Mouse (Mus musculus): ENCODE results near the gene Slc25a42. TPM values are rescaled to one million over a fixed set of nuclear protein-coding genes. Genes with fewer than 3 reads are reported as not detected.
"Not testable (repeated sequence)": the region's sequence is repeated elsewhere in the genome, so short reads cannot be mapped to it uniquely, and the experiment has no call there.

Slc25a42 gene
- total RNA-seq, 2 experiments from 2014 or later, result 34.9 to 42.0 TPM

DNA sequence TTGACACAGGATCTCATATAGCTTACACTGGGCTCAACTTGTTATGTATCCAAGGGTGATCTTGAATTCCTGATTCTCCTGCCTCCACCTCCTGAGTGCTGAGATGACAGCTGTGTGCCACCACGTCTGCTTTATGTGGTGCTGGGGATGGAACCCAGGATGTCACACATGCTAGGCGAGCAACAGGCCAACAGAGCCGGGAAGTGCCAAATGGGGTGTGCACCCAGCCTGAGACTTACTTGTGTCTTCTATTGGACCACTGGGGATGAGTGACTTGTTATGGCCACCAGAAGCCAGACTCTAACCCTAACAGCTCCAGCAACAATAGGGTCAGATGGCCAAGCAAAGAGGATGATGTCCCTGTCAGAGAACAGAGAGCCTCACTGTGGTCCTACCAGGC lies 4.1 kb upstream of the Slc25a42 start:
- not testable (repeated sequence) for DNase-seq (ENCODE audit: extremely low spot score in 1 of 2, low spot score in 1 of 2)

GRCm38 (mm10) chr8:70215092-70215491 lies 3.0 kb upstream of the Slc25a42 start:
- no peak for DNase-seq (ENCODE audit: extremely low spot score in 1 of 2, low spot score in 1 of 2)

DNA sequence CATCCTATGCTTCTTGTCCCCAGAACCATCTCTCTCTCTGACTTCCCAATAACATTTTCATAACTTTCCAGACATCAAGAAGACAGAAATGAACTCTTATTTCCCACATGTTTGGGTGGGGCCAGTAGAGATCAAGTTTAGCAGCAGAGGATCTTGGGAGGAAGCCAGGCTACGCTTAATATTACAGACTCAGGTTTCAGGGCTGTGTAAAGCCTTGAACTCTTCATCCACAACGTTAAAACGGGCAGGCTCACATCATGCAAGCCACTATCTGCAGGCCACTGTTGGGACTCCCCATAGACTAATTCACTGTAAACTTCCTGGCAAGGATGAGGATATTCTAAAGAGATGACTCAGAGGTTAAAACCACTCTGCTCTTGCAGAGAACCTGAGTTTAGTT lies 2.3 kb upstream of the Slc25a42 start:
- DNase-seq (ENCODE audit: extremely low spot score in 1 of 2, low spot score in 1 of 2), result no peak

DNA sequence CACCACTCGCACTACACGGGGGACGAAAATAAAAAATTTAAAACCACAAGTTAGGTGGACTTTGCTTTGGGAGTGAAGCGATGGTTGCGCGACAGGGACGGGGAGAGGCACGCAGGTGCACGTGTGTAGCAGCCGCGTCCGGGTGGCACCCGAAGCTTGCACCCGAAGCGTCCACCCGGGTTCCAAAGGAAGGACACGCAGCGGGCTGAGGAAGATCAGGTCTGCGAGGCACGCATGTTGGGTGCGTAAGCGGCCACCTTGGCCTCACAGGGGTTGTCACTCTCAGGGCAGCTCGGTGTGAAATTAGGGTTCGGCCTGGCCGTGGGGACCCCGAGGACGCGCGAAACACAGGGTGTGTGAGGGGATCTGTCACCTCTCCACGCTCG lies 386 bp downstream of the Slc25a42 start:
- DNase-seq (ENCODE audit: extremely low spot score in 1 of 2, low spot score in 1 of 2), result peak in 1 of 2 experiments; percentile 42

- no peak for DNase-seq (ENCODE audit: extremely low spot score in 1 of 2, low spot score in 1 of 2)
These were observed 830 bp downstream of the Slc25a42 start for GRCm38 (mm10) chr8:70211275-70211674.

GRCm38 (mm10) chr8:70210538-70210937 lies 1.6 kb downstream of the Slc25a42 start:
- DNase-seq (ENCODE audit: extremely low spot score in 1 of 2, low spot score in 1 of 2), result no peak

- DNase-seq (ENCODE audit: extremely low spot score in 1 of 2, low spot score in 1 of 2), result no peak
These were observed 4.0 kb downstream of the Slc25a42 start for GRCm38 (mm10) chr8:70208130-70208529.

DNA sequence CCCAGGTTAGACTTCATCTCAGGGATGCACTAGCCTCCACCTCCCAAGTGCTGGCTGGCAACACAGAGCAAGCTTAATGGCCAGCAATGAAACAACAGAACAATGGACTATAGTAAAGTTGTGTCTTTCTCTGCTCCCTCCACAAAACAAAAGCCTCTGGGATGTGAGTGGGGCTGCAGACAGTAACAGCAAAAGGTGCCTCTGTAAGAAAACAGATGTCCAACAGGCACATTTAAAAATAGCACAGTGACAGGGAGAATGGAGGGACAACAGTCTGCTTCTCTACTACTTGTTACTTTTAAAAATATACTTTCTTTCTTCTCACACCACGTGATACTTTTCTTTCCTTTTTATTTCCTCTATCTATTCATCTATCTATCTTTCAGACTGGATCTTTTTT lies 7.3 kb downstream of the Slc25a42 start:
- DNase-seq (ENCODE audit: extremely low spot score in 1 of 2, low spot score in 1 of 2), result no peak

DNA sequence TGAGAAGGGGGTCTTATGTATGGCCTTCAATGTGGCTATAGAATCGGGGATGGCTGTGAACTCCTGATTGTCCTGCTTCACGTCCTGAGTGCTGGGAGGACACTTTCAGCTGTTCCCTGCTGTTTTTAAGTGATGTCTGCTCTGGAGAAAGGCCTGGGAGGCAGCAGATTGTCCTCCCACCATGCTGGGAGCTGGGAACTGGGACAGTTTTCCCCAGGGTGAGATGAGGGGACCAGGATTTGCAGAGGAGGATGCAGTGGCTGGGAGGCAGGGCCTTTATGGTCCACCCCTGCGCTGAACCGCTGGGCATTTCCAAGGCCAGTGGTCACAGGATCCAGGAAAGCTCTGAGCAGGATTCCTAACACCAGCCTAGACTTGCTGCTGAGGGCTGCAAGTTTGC lies 9.0 kb downstream of the Slc25a42 start:
- DNase-seq (ENCODE audit: extremely low spot score in 1 of 2, low spot score in 1 of 2), result no peak

DNA sequence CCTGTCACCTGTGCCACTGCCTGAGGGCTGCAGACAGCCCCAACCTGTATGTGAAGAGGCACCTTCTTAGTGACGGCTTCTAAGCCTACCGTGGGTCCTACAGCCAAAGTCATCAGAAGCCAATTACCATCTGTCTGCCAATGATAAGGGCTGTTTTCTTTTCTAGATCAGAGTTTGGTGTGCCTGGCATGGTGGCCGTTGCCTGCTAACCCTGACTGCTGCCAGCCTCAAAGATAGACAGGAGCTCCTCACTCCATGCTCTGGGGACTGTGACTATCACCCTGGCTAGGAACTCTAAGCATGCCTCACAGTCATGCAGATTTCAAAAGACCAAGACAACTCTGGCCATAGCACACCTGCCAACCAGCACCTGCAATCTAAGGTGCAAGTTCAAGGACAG lies 10.7 kb downstream of the Slc25a42 start:
- DNase-seq (ENCODE audit: extremely low spot score in 1 of 2, low spot score in 1 of 2), result no peak

DNA sequence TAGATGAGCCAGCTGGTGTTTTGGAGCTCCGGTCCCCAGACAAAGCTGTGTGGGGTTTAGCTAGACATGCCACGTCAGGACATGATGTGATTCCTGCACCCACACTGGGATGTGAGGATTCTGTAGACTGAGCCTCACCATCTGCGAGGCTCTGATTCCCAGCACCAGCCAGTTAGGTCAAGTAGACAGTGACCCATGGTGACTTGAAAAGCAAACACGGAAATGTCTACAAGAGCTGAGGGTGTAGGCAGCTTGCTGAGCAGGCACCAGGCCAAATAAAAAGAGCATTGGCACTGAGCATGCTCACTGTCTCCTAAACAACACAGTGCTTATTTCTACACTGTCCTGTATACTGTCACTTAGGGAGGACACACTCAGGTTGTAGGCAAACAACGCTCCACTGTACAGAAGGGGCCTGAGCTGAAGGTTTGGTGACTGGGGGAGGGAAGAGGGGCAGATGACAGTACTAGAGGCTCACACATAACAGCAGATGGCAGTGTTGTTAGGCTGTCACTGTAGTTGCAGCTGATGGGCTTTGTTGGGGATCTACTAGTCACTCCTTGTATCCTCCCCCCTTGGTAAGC lies 11.9 kb downstream of the Slc25a42 start:
- DNase-seq (ENCODE audit: extremely low spot score in 1 of 2, low spot score in 1 of 2), result peak; percentile 22 to 31

GRCm38 (mm10) chr8:70197603-70198002 lies 14.5 kb downstream of the Slc25a42 start:
- DNase-seq (ENCODE audit: extremely low spot score in 1 of 2, low spot score in 1 of 2), result no peak

DNA sequence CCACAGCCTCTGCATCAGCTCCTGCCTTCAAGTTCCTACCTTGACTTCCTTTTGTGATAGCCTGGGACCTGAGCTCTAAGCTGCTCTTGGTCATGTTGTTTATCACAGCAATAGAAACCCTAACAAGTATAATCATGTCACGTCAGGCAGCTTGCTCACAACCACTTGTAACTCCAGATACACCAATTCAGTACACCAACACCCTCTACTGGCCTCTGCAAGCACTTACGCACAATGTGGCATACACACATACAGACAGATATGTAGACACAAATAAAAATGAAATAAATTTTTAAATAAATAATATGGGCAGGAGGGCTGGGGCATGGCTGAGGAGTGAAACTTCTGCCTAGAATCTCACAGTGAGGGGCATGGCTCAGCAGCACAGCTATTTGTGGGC lies 16.3 kb downstream of the Slc25a42 start:
- DNase-seq (ENCODE audit: extremely low spot score in 1 of 2, low spot score in 1 of 2), result no peak

- no peak for DNase-seq (ENCODE audit: extremely low spot score in 1 of 2, low spot score in 1 of 2)
These were observed 17.9 kb downstream of the Slc25a42 start for GRCm38 (mm10) chr8:70194191-70194590.

DNA sequence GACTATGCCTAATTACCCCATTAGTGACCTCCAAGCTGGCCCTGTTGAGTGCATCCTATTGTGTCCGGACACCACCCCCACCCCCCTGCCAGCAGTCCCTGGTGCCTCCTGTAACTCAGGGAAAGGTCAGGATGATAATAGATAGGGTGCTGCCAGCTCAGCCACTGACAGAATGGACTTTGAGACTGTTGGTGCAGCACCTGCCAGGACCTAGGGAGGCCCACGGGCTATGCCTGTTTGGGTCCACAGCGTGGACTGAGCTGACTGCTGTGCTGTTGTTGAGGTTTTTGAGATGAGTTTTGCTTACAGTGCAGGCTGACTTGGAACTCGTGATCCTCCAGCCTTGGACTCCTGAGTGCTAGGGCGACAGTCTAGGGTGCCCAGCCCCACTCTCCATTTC lies 18.9 kb downstream of the Slc25a42 start:
- DNase-seq (ENCODE audit: extremely low spot score in 1 of 2, low spot score in 1 of 2), result no peak

DNA sequence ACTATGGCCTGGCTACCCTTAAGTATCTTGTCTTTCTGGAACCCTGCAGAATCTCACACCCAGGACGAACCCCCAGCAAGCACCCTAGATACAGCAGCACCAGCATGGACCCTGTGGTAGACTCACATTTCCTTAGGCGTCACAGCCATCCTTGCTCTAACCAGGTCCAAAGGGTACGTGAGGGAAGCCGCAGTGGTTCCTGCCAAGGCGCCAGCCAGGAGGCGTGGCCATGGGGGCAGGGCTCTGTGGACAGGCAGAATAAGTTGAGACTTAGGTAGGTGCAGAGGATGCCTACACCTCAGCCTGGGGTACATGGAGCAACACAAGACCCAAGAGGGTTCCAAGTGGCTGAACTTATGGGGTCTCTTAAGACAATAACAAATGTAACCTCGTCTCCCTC lies 23.4 kb downstream of the Slc25a42 start:
- DNase-seq (ENCODE audit: extremely low spot score in 1 of 2, low spot score in 1 of 2), result no peak

- DNase-seq (ENCODE audit: extremely low spot score in 1 of 2, low spot score in 1 of 2), result no peak
These were observed 28.9 kb downstream of the Slc25a42 start for GRCm38 (mm10) chr8:70183194-70183593.

DNA sequence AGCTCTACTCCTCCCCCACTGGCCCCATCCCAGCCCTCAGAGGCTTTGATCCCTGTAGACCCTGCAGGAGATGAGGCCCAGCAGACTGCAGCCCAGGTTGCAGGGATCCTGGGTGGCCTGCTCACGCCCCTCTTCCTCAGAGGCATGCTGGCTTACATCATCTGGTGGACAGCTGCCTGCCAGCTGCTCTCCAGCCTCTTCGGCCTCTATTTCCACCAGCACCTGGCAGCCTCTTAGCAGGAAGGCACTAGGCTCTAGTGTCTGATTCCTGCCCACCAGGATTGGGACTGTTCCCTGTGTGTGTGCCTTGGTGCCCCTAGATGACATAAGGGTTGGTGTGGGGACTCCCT lies 30.2 kb downstream of the Slc25a42 start:
- no peak for DNase-seq (ENCODE audit: extremely low spot score in 1 of 2, low spot score in 1 of 2)

- no peak for DNase-seq (ENCODE audit: extremely low spot score in 1 of 2, low spot score in 1 of 2)
These were observed 30.7 kb downstream of the Slc25a42 start for GRCm38 (mm10) chr8:70181212-70181902.

- no peak for DNase-seq (ENCODE audit: extremely low spot score in 1 of 2, low spot score in 1 of 2)
These were observed 33.0 kb downstream of the Slc25a42 start for GRCm38 (mm10) chr8:70179082-70179481.

GRCm38 (mm10) chr8:70178231-70178630 lies 33.9 kb downstream of the Slc25a42 start:
- no peak for DNase-seq (ENCODE audit: extremely low spot score in 1 of 2, low spot score in 1 of 2)

DNA sequence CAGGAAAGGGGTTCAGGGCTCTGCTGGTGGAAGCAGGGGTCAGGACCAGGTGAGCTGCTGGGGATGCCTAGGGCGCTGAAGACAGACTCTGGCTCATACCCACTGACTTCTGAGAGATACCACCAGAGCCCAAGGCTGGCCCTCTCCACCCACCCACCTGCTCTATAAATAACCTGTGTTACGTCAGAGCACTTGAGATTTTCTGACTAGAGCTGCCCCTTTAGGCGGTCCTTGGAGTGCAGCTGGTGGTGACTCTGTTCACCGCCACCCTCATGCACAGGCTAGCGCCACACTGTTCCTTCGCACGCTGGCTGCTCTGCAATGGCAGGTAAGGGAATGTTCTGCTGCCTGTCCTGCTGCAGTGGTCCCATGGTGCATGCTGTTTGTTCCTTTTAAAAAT lies 38.0 kb downstream of the Slc25a42 start:
- DNase-seq (ENCODE audit: extremely low spot score in 1 of 2, low spot score in 1 of 2), result no peak

DNA sequence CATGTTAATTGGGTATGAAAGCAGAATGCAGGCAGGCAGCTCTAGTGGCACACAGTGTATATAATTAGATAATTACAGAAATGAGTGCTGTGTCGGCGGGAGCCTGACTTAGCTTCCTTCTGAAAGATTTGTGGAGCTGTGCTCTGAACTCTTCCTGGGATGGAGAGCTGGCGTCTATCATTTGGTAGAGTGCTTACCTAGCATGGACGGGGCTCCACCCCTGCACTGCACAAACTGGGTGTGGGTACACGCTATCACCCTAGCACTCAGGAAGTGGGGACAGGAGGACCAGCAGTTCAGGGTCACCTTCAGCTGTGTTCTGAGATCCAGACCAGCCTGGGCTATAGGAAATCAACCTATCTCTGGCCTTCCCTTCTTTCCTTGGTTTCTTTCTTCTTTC lies 38.8 kb downstream of the Slc25a42 start:
- DNase-seq (ENCODE audit: extremely low spot score in 1 of 2, low spot score in 1 of 2), result no peak
